Mouse (Mus musculus): ENCODE data around the gene Reck. TPM values are rescaled to one million over a fixed set of nuclear protein-coding genes. Genes with fewer than 3 reads are reported as not detected.
A peak's percentile ranks its signal among the peaks of the same experiment; 100 is the strongest.

Gene Reck
- polyA plus RNA-seq, 1 experiment from 2014 or later: 4.9 TPM

- H3K9me3 ChIP-seq (ENCODE audit: control insufficient read depth, low read length): no peaks in the 10 kb centered on the region
These were observed 15.4 kb upstream of the Reck start for GRCm38 (mm10) chr4:43859886-43860285.

GRCm38 (mm10) chr4:43860744-43861519 is 14.4 kb upstream of the Reck start:
- H3K9ac ChIP-seq (ENCODE audit: low read depth, low read length): no peak overlapping the region
- no peak overlapping the region; the same call in 1 of the 2 replicates for H3K4me2 ChIP-seq (ENCODE audit: low read length)
- H3K27me3 ChIP-seq (replicated peaks; ENCODE audit: control insufficient read depth, insufficient read depth, low read length): no peaks in the 10 kb centered on the region
- H3K9me3 ChIP-seq (ENCODE audit: control insufficient read depth, low read length): no peaks in the 10 kb centered on the region
- ATAC-seq: peak; percentile 73
- no peak overlapping the region for H3K27ac ChIP-seq (ENCODE audit: low read depth, low read length)
- H3K4me3 ChIP-seq (ENCODE audit: low read length): no peak overlapping the region
- no peaks in the 10 kb centered on the region for H3K36me3 ChIP-seq (ENCODE audit: control insufficient read depth, insufficient read depth, low read length)
- H3K4me1 ChIP-seq (ENCODE audit: control insufficient read depth, insufficient read depth, low read depth, low read length): peaks cover 4% of the 10 kb centered on the region
- WGBS: 17% methylated on average over 14 of the region's 14 CpGs

More at GRCm38 (mm10) chr4:43859886-43860285, 15.4 kb upstream of the Reck start:
- 81% methylated on average over 10 of the region's 10 CpGs for WGBS
- Histone ChIP-seq H3K9ac (ENCODE audit: low read depth, low read length) (no peak overlapping the region), H3K27ac (ENCODE audit: low read depth, low read length) (no peak overlapping the region), H3K4me1 (ENCODE audit: control insufficient read depth, insufficient read depth, low read depth, low read length) (peaks cover 4% of the 10 kb centered on the region), H3K4me3 (ENCODE audit: low read length) (no peak overlapping the region), H3K4me2 (ENCODE audit: low read length) (no peak overlapping the region), H3K36me3 (ENCODE audit: control insufficient read depth, insufficient read depth, low read length) (no peaks in the 10 kb centered on the region), H3K27me3 (replicated peaks; ENCODE audit: control insufficient read depth, insufficient read depth, low read length) (no peaks in the 10 kb centered on the region)
- ATAC-seq: no peak

GRCm38 (mm10) chr4:43863298-43863697 is 12.0 kb upstream of the Reck start:
- Histone ChIP-seq H3K36me3 (ENCODE audit: control insufficient read depth, insufficient read depth, low read length) (no peaks in the 10 kb centered on the region), H3K4me3 (ENCODE audit: low read length) (no peak overlapping the region), H3K27me3 (replicated peaks; ENCODE audit: control insufficient read depth, insufficient read depth, low read length) (no peaks in the 10 kb centered on the region), H3K9me3 (ENCODE audit: control insufficient read depth, low read length) (no peaks in the 10 kb centered on the region), H3K4me1 (ENCODE audit: control insufficient read depth, insufficient read depth, low read depth, low read length) (peaks cover 4% of the 10 kb centered on the region), H3K27ac (ENCODE audit: low read depth, low read length) (no peak overlapping the region), H3K4me2 (ENCODE audit: low read length) (no peak overlapping the region), H3K9ac (ENCODE audit: low read depth, low read length) (no peak overlapping the region)
- ATAC-seq: no peak
- 67% methylated on average over 4 of the region's 4 CpGs for WGBS

GRCm38 (mm10) chr4:43869821-43870220 is 5.5 kb upstream of the Reck start:
- Histone ChIP-seq H3K4me3 (ENCODE audit: low read length) (no peak overlapping the region), H3K4me1 (ENCODE audit: control insufficient read depth, insufficient read depth, low read depth, low read length) (peaks cover 3% of the 10 kb centered on the region), H3K27ac (ENCODE audit: low read depth, low read length) (no peak overlapping the region), H3K36me3 (ENCODE audit: control insufficient read depth, insufficient read depth, low read length) (no peaks in the 10 kb centered on the region), H3K4me2 (ENCODE audit: low read length) (no peak overlapping the region), H3K27me3 (replicated peaks; ENCODE audit: control insufficient read depth, insufficient read depth, low read length) (no peaks in the 10 kb centered on the region), H3K9ac (ENCODE audit: low read depth, low read length) (no peak overlapping the region), H3K9me3 (ENCODE audit: control insufficient read depth, low read length) (no peaks in the 10 kb centered on the region)
- no peak for ATAC-seq
- WGBS: 87% methylated on average over 10 of the region's 10 CpGs

- H3K27ac ChIP-seq (ENCODE audit: low read depth, low read length): no peak overlapping the region
- H3K36me3 ChIP-seq (ENCODE audit: control insufficient read depth, insufficient read depth, low read length): no peaks in the 10 kb centered on the region
- no peaks in the 10 kb centered on the region for H3K9me3 ChIP-seq (ENCODE audit: control insufficient read depth, low read length)
- peaks cover 10% of the 10 kb centered on the region for H3K4me1 ChIP-seq (ENCODE audit: control insufficient read depth, insufficient read depth, low read depth, low read length)
- 32% methylated on average over 7 of the region's 7 CpGs for WGBS
- no peak overlapping the region for H3K9ac ChIP-seq (ENCODE audit: low read depth, low read length)
- H3K4me2 ChIP-seq (ENCODE audit: low read length): peak overlapping the region; percentile 95
- no peaks in the 10 kb centered on the region for H3K27me3 ChIP-seq (replicated peaks; ENCODE audit: control insufficient read depth, insufficient read depth, low read length)
- H3K4me3 ChIP-seq (ENCODE audit: low read length): peak overlapping the region; percentile 88
- no peak for ATAC-seq
These were observed 829 bp upstream of the Reck start for GRCm38 (mm10) chr4:43874501-43874900.

- WGBS: 0% methylated on average over 20 of the region's 20 CpGs
- ATAC-seq: peak; percentile 55; the same call in 1 of the 2 replicates
These were observed 635 bp downstream of the Reck start for GRCm38 (mm10) chr4:43875919-43876411.

GRCm38 (mm10) chr4:43877230-43877629 is 1.9 kb downstream of the Reck start:
- no peak overlapping the region for H3K9ac ChIP-seq (ENCODE audit: low read depth, low read length)
- H3K4me2 ChIP-seq (ENCODE audit: low read length): no peak overlapping the region
- no peaks in the 10 kb centered on the region for H3K36me3 ChIP-seq (ENCODE audit: control insufficient read depth, insufficient read depth, low read length)
- H3K4me1 ChIP-seq (ENCODE audit: control insufficient read depth, insufficient read depth, low read depth, low read length): peaks cover 10% of the 10 kb centered on the region
- H3K4me3 ChIP-seq (ENCODE audit: low read length): no peak overlapping the region
- H3K27me3 ChIP-seq (replicated peaks; ENCODE audit: control insufficient read depth, insufficient read depth, low read length): no peaks in the 10 kb centered on the region
- no peak for ATAC-seq
- no peak overlapping the region for H3K27ac ChIP-seq (ENCODE audit: low read depth, low read length)
- WGBS: 91% methylated on average over 1 of the region's 1 CpGs
- H3K9me3 ChIP-seq (ENCODE audit: control insufficient read depth, low read length): no peaks in the 10 kb centered on the region

More at GRCm38 (mm10) chr4:43875919-43876411, 635 bp downstream of the Reck start:
- Histone ChIP-seq H3K36me3 (ENCODE audit: control insufficient read depth, insufficient read depth, low read length) (no peaks in the 10 kb centered on the region), H3K4me2 (ENCODE audit: low read length) (peak overlapping the region; percentile 95), H3K27ac (ENCODE audit: low read depth, low read length) (peak overlapping the region; percentile 65; the same call in 1 of the 2 replicates), H3K9me3 (ENCODE audit: control insufficient read depth, low read length) (no peaks in the 10 kb centered on the region), H3K4me1 (ENCODE audit: control insufficient read depth, insufficient read depth, low read depth, low read length) (peaks cover 10% of the 10 kb centered on the region), H3K4me3 (ENCODE audit: low read length) (peak overlapping the region; percentile 88), H3K27me3 (replicated peaks; ENCODE audit: control insufficient read depth, insufficient read depth, low read length) (no peaks in the 10 kb centered on the region), H3K9ac (ENCODE audit: low read depth, low read length) (peak overlapping the region; percentile 89)

GRCm38 (mm10) chr4:43878121-43878776 is 2.9 kb downstream of the Reck start:
- WGBS: 51% methylated on average over 5 of the region's 5 CpGs
- no peak overlapping the region for H3K27ac ChIP-seq (ENCODE audit: low read depth, low read length)

GRCm38 (mm10) chr4:43879566-43879965 is 4.2 kb downstream of the Reck start:
- H3K36me3 ChIP-seq (ENCODE audit: control insufficient read depth, insufficient read depth, low read length): no peaks in the 10 kb centered on the region
- no peak overlapping the region for H3K27ac ChIP-seq (ENCODE audit: low read depth, low read length)
- H3K27me3 ChIP-seq (replicated peaks; ENCODE audit: control insufficient read depth, insufficient read depth, low read length): no peaks in the 10 kb centered on the region
- no peak for ATAC-seq
- no peaks in the 10 kb centered on the region for H3K9me3 ChIP-seq (ENCODE audit: control insufficient read depth, low read length)
- no peak overlapping the region for H3K4me3 ChIP-seq (ENCODE audit: low read length)
- 80% methylated on average over 6 of the region's 6 CpGs for WGBS
- H3K4me2 ChIP-seq (ENCODE audit: low read length): no peak overlapping the region
- peaks cover 10% of the 10 kb centered on the region for H3K4me1 ChIP-seq (ENCODE audit: control insufficient read depth, insufficient read depth, low read depth, low read length)
- H3K9ac ChIP-seq (ENCODE audit: low read depth, low read length): no peak overlapping the region

More at GRCm38 (mm10) chr4:43878121-43878776, 2.9 kb downstream of the Reck start:
- Histone ChIP-seq H3K36me3 (ENCODE audit: control insufficient read depth, insufficient read depth, low read length) (no peaks in the 10 kb centered on the region), H3K9me3 (ENCODE audit: control insufficient read depth, low read length) (no peaks in the 10 kb centered on the region), H3K4me3 (ENCODE audit: low read length) (no peak overlapping the region), H3K9ac (ENCODE audit: low read depth, low read length) (0 out of 2 replicates have a peak overlapping the region, but pooled peaks have one; percentile 18), H3K27me3 (replicated peaks; ENCODE audit: control insufficient read depth, insufficient read depth, low read length) (no peaks in the 10 kb centered on the region), H3K4me1 (ENCODE audit: control insufficient read depth, insufficient read depth, low read depth, low read length) (peaks cover 10% of the 10 kb centered on the region), H3K4me2 (ENCODE audit: low read length) (no peak overlapping the region)
- ATAC-seq: no peak
